Mouse (Mus musculus) limb, embryonic 13.5 days (tissue): Measurements from ENCODE around the gene Bbs1. TPM values are rescaled to one million over a fixed set of nuclear protein-coding genes. Genes with fewer than 3 reads are reported as not detected.
"Not testable (repeated sequence)": the region's sequence is repeated elsewhere in the genome, so short reads cannot be mapped to it uniquely, and the experiment has no call there.

Experiments
- ATAC-seq: fragments of 200-750 bp; cut with Nextera tagmentation; 2 replicates; pipeline ENCODE4 v1.8.0; 2017; ENCODE audit warnings: low read depth, moderate number of reproducible peaks, moderate TSS enrichment; ENCODE audit not compliant: low FRiP score
- H3K27ac ChIP-seq: fragments of 300-500 bp; sonication (generic); 2 replicates; pipeline ENCODE4 v1.5.1; 2015; ENCODE audit warnings: inconsistent platforms, mild to moderate bottlenecking, moderate library complexity
- H3K27me3 ChIP-seq: fragments of 300-500 bp; sonication (generic); 2 replicates; pipeline ENCODE4 v1.6.1; 2015; ENCODE audit warnings: mild to moderate bottlenecking, inconsistent platforms
- H3K36me3 ChIP-seq: fragments of 300-500 bp; sonication (generic); 2 replicates; pipeline ENCODE4 v1.6.1; 2015; ENCODE audit warnings: inconsistent platforms, mild to moderate bottlenecking, moderate library complexity
- H3K4me1 ChIP-seq: fragments of 300-500 bp; sonication (generic); 2 replicates; pipeline ENCODE4 v1.6.1; 2015; ENCODE audit warnings: inconsistent platforms
- H3K4me2 ChIP-seq: fragments of 300-500 bp; sonication (generic); replicated peaks from 2 replicates; pipeline ENCODE4 v1.6.1; 2015; ENCODE audit warnings: inconsistent platforms, mild to moderate bottlenecking, moderate library complexity
- H3K4me3 ChIP-seq: fragments of 300-500 bp; sonication (generic); 2 replicates; pipeline ENCODE4 v1.5.1; 2015; ENCODE audit warnings: moderate library complexity, mild to moderate bottlenecking, inconsistent platforms
- H3K9ac ChIP-seq: fragments of 300-500 bp; sonication (generic); 2 replicates; pipeline ENCODE4 v1.6.1; 2015; ENCODE audit warnings: mild to moderate bottlenecking, inconsistent platforms
- H3K9me3 ChIP-seq: fragments of 300-500 bp; sonication (generic); 2 replicates; pipeline ENCODE4 v1.6.1; 2016; ENCODE audit warnings: inconsistent platforms
- WGBS: fragments of 180-500 bp; shearing (Covaris S2); methylation state at CpG from one replicate; pipeline ENCODE4 v1.1.7; 2015; 5-methylcytosine and 5-hydroxymethylcytosine counted together
- polyA plus RNA-seq: library from polyadenylated mRNA; unstranded; fragments of >200 nt; fragmentation: Nextera tagmentation; extraction: Ambion mirVana; gene quantifications from 2 replicates; pipeline ENCODE4 v1.2.1, GENCODE M21; 2015

Gene Bbs1
- polyA plus RNA-seq: 3.5 and 5.1 TPM in 2 replicates

DNA sequence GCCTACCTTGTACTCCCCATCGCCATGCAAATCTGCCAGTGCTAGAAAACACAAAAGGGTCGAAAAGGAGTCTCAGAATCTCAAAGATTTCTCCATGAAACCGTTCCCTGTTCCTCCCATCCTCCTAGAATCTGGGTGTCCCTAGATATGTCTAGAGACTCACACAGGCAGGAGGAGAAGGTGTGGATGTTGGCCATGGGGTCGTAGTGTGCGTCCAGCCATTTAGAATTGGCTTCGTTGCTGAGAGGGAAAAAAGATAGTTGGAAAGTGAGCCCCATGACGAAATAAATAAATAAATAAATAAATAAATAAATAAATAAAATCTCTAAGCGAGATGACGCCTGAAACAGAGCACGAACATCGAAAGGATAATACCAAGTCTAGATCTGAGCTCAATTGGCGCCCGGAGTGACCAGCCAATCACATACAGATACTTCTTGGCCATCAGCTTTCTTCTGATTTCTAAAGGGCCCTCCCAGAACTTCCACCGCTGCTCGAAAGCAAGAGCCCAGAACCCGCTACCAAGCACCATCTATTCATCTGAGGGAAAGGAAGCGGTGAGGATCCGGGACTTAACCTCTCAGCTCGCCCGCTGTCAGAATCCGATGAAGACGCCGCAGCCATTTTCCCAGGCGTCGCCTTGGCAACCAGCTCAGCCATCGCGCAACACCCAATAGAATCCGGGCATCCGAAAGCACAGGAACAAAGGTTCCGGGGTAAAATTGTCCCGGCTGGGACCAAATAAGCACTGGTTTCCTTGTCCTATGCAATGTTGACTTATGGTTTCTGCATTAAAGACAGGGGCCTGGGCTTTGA lies at the start of gene Bbs1:
Bbs1 (minus strand) TSS at position 650 of the 816 bp plus-strand sequence.
- Histone ChIP-seq H3K36me3 (peaks cover 56% of the 10 kb centered on the region), H3K9me3 (no peaks in the 10 kb centered on the region), H3K4me2 (peak within 1 kb of the TSS; percentile 74), H3K27ac (no peak within 1 kb of the TSS), H3K9ac (peak within 1 kb of the TSS; percentile 65), H3K4me3 (peak within 1 kb of the TSS; percentile 63), H3K4me1 (peaks cover 6% of the 10 kb centered on the region), H3K27me3 (no peaks in the 10 kb centered on the region)
- WGBS: 8% methylated on average over 31 of the region's 31 CpGs
- peak; percentile 69; the same call in 1 of the 2 replicates for ATAC-seq

DNA sequence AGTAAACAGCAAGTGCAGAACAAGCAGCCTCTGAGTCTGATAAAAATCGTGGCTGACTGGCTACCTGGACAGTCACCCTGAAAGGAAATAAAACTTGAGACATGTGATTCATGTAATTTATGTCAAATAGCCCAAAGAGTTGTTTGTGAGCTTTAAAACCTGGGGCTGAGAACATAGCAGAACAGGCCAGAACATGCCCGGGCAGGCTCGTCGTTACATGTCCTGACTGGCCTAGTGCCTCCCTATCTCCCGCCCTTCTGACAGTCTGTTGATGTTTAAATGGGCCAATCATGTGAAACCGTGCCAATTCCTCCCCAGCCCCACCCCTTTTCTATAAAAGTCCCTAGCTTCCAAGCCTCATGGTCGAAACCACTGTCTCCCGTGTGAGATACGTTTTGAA lies 42.2 kb upstream of the Bbs1 start:
- not testable (repeated sequence) for ATAC-seq, H3K9me3 ChIP-seq, H3K36me3 ChIP-seq, H3K4me3 ChIP-seq, H3K9ac ChIP-seq, H3K4me1 ChIP-seq, H3K27ac ChIP-seq, H3K4me2 ChIP-seq, H3K27me3 ChIP-seq
- WGBS: 83% methylated on average over 9 of the region's 9 CpGs

DNA sequence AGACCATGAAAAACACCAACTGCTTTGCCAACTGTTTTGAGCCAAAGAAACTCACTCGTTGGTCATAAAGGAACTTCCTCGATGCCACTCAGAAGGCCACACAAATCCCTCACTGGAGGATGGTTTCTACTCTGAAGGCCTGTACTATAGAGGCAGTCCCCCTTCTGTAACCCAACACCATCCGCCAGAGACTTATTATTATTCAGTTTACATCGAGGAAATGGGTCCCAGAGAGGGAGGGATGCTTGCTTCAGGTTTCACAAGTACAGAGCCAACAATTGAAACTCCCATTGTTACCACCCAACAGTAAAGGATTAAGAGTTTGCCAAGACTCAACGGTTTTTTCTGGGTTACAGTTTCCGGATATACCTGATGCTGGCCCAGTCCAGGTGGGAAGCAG lies 39.1 kb upstream of the Bbs1 start:
- Histone ChIP-seq H3K9ac (no peak overlapping the region), H3K9me3 (no peaks in the 10 kb centered on the region), H3K4me1 (peaks cover 7% of the 10 kb centered on the region), H3K4me2 (no peak overlapping the region), H3K27me3 (0 out of 2 replicates have a peak, but pooled peaks cover 12% of the 10 kb centered on the region), H3K36me3 (no peaks in the 10 kb centered on the region), H3K4me3 (no peak overlapping the region), H3K27ac (no peak overlapping the region)
- no peak for ATAC-seq
- WGBS: 34% methylated on average over 6 of the region's 6 CpGs

DNA sequence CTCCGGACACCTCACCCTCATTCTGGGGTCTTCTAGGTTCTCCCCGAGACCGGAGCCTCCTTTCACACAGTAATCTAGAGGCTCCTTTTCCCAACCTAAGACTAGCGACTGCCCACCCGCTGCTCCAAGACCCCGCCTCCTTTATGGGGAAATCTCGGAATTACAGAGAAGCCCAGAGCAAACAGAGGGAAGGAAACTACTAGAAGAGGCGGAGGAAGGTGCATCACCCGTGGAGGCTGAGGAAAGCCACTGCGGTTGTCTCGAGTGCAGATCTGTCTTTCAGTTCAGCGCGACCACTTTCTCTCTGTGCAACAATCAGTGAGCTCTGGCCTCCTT lies 36.8 kb upstream of the Bbs1 start:
- Histone ChIP-seq H3K27ac (no peak overlapping the region), H3K9me3 (no peaks in the 10 kb centered on the region), H3K27me3 (0 out of 2 replicates have a peak, but pooled peaks cover 12% of the 10 kb centered on the region), H3K9ac (peak overlapping the region; percentile 72), H3K4me2 (peak overlapping the region; percentile 91), H3K4me1 (peaks cover 7% of the 10 kb centered on the region), H3K4me3 (peak overlapping the region; percentile 73), H3K36me3 (no peaks in the 10 kb centered on the region)
- peak; percentile 68 for ATAC-seq
- 7% methylated on average over 13 of the region's 13 CpGs for WGBS

DNA sequence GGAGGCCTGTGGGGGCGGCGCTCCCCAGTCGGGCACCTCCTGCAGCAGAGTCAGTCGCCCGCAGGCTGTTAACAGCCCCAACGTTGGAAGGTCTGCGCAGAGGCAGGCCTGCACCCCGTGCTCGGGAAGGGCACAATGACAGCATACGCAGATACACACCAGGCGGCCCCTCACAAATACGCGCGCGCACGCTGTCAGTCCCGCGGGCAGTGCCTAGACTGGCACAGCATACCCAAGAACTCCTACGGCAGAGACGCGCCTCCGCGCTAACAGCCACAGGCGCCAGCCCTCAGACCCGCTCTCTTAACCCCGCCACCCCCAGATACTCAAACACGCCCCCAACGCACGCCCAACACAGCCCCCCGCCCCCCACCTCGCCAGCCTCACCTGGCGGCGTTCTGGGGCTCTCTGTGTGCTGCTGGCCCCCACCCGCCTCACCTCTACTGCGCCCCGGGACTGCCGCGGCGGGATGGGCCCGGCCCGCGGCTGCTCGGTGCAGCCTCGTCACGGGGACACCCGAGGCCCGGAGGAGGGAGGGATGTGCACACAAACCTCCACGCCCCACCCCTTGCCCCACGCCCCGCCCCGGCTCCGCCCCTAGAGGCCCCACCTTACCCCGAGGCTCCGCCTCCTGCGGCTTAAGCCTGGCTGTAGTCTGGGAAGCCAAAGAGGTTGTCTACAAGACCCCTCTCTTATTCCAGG lies 36.3 kb upstream of the Bbs1 start, which contains the start of gene Peli3:
Peli3 (minus strand) TSS at position 577 of the 702 bp plus-strand sequence.
- 0 out of 2 replicates have a peak, but pooled peaks cover 12% of the 10 kb centered on the region for H3K27me3 ChIP-seq
- under 1% methylated on average over 50 of the region's 55 CpGs for whole genome bisulfite sequencing
- peak within 1 kb of the TSS; percentile 91 for H3K4me2 ChIP-seq
- no peaks in the 10 kb centered on the region for H3K36me3 ChIP-seq
- peak within 1 kb of the TSS; percentile 73 for H3K4me3 ChIP-seq
- peak within 1 kb of the TSS; percentile 72 for H3K9ac ChIP-seq
- peaks cover 7% of the 10 kb centered on the region for H3K4me1 ChIP-seq
- no peak within 1 kb of the TSS for H3K27ac ChIP-seq
- H3K9me3 ChIP-seq: no peaks in the 10 kb centered on the region
- peak; percentile 95 for ATAC-seq

DNA sequence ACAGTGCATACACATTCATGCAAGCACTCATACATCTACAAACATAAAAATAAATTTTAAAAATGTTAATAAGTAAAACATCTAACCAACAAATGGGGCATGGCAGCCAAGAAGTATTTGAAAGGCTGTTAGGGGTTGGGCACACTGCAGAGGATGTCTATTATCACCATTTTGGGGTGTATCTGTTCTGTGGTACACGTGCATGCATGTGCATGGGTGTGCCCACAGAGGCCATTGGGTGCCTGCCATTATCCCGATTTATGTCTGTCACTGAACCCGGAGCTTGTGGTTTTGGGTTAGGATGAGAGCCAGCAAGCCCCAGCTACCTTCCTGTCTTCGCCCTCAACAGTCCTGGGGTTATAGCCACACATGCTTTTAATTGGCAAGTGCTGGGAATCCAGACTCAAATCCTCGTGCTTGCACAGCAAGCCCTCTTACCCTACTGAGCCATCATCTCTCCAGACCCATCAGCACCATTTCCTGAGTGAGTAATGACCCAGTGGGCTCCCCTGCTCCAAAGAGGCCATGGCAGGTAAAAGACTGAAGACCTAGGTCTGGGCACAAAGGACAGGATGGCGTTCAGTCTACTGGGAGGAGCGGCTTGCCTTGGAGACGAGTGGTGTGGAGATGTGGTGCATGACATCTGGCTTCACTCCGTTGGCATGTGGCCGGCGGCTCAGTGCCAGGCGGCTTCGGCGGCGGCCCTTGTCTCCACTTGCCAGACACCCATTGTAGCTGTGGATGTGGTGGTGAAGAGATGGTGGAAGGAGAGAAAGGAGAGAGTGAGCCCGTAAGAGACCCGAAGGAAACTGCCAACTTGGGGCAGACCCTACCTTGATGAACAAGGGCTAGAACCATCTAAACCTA lies 31.2 kb upstream of the Bbs1 start:
- Histone ChIP-seq H3K9me3 (no peaks in the 10 kb centered on the region), H3K27me3 (0 out of 2 replicates have a peak, but pooled peaks cover 12% of the 10 kb centered on the region), H3K27ac (no peak overlapping the region), H3K4me3 (no peak overlapping the region), H3K9ac (no peak overlapping the region), H3K4me1 (peaks cover 7% of the 10 kb centered on the region), H3K4me2 (no peak overlapping the region), H3K36me3 (peaks cover 8% of the 10 kb centered on the region; the same call in 1 of the 2 replicates)
- 76% methylated on average over 17 of the region's 17 CpGs for WGBS
- no peak for ATAC-seq

DNA sequence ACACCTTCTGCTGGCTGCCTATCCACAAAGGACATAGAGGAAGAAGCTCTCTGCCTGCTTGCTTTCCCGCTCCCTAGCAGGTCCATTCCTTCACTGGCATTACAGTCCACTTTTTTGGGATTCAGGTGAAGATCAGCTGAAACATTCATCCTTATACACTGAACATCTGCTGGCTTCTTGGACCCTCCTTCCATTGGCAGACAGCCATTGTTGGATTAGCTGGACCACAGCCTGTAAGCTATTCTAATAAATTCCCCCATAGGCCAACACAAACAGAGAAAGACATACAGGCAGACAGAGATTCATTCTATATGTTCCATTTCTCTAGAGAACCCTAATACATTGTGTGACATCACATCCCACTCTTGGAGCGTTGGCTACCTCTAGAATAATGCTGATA lies 30.5 kb upstream of the Bbs1 start:
- no peak for ATAC-seq

DNA sequence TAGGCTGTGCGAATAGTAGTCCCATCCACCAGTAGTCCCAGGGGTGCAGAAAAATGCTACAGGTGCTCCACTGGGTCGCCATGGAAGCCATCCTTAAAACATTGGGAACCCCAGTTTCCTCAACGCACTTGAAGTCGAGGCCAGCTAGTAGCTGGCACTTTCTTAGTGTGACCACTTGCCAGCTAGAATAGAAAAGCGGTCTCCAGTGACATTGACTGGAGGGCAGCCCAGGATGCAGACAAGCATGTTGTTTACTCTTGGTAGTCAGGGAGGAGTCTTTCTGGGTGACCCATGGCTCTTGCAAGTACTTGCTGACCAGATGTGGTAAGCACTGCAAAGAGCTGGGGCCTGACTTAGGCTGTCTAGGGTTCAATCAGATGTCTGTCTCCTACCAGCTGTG lies 22.4 kb upstream of the Bbs1 start:
- H3K27ac ChIP-seq: peak overlapping the region; percentile 79

More for the DNA sequence above, 30.5 kb upstream of the Bbs1 start:
- Histone ChIP-seq H3K27ac (no peak overlapping the region), H3K9me3 (no peaks in the 10 kb centered on the region), H3K9ac (no peak overlapping the region), H3K4me3 (no peak overlapping the region), H3K4me2 (no peak overlapping the region), H3K27me3 (0 out of 2 replicates have a peak, but pooled peaks cover 7% of the 10 kb centered on the region), H3K36me3 (peaks cover 14% of the 10 kb centered on the region; the same call in 1 of the 2 replicates), H3K4me1 (peaks cover under 1% of the 10 kb centered on the region; the same call in 1 of the 2 replicates)
- WGBS: 80% methylated on average over 2 of the region's 2 CpGs

DNA sequence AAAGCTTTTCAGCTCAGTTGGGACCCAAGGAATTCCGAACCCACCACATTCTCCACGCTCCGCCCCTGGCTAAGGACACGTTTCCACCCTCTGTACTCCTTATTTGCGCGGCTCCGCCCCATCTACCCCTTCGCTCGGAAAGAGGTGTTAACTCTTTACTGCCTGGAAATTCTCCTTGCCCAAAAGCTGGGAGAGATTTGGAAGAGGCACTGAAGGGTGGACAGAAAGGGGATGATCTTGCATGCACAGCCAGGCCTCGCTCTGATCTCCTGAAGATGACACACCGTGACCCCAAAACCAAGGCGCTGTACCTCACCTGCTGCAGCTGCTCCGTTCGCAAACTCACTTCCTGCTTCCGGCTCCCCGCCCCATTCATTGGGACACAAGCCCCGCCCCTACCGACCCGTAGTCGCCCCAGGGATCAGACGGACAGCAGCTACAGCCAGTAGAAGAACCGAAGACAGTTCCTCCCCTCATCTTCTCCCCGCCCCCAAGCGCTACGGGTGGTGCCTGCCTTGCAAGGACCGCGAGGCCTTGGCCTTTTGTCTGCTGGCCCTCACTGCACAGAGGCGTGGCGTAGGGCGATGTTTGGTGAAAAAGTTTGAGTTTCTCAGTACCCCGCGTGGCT lies 21.6 kb upstream of the Bbs1 start, which contains the start of gene Dpp3:
Dpp3 (minus strand) TSS at position 384 of the 628 bp plus-strand sequence.
- peaks cover 19% of the 10 kb centered on the region for H3K4me1 ChIP-seq
- H3K36me3 ChIP-seq: peaks cover 41% of the 10 kb centered on the region
- H3K27me3 ChIP-seq: no peaks in the 10 kb centered on the region
- H3K9ac ChIP-seq: peak within 1 kb of the TSS; percentile 74
- whole genome bisulfite sequencing: 0% methylated on average over 32 of the region's 32 CpGs
- H3K27ac ChIP-seq: peak within 1 kb of the TSS; percentile 79
- H3K9me3 ChIP-seq: no peaks in the 10 kb centered on the region
- peak within 1 kb of the TSS; percentile 67 for H3K4me2 ChIP-seq
- peak; percentile 99 for ATAC-seq
- peak within 1 kb of the TSS; percentile 67 for H3K4me3 ChIP-seq

More for the DNA sequence above, 22.4 kb upstream of the Bbs1 start:
- peak overlapping the region; percentile 74 for H3K9ac ChIP-seq
- no peak for ATAC-seq
- no peaks in the 10 kb centered on the region for H3K27me3 ChIP-seq
- no peaks in the 10 kb centered on the region for H3K9me3 ChIP-seq
- H3K4me1 ChIP-seq: peaks cover 19% of the 10 kb centered on the region
- peaks cover 37% of the 10 kb centered on the region for H3K36me3 ChIP-seq
- H3K4me3 ChIP-seq: peak overlapping the region; percentile 67
- peak overlapping the region; percentile 67 for H3K4me2 ChIP-seq
- WGBS: 65% methylated on average over 5 of the region's 5 CpGs

DNA sequence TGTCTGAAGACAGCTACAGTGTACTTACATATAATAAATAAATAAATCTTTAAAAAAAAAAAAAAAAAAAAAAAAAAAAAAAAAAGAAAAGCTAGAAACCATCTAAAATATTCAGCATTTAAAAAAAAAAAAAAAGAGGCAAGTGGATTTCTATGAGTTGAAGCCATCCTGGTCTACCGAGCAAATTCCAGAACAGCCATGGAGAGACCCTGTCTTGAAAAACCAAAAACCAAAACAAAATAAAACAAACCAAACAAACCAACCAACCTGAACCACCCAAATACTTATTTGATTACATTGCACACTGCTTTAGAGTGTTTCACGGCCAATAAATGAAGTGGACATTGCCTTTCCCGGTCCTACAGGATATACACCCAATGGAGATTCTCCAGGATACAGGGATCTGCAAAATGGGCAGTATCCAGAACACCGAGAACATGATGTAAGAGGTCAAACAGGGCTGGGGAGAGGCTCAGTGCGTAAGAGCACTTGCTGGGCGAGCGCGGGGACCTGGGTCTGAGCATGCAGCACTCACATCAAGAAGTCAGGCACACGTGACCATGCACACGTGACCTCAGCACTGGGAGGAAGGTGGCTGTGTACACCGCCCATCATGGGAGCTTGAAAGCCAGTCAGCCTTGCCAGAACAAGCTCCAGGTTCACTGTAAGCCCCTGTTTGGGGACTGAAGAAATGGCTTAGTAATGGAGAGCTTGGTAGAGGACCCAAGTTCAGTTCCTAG lies 18.9 kb upstream of the Bbs1 start:
- H3K4me2 ChIP-seq: no peak overlapping the region
- peaks cover 61% of the 10 kb centered on the region for H3K36me3 ChIP-seq
- H3K9ac ChIP-seq: no peak overlapping the region
- H3K27me3 ChIP-seq: no peaks in the 10 kb centered on the region
- no peaks in the 10 kb centered on the region for H3K9me3 ChIP-seq
- H3K4me1 ChIP-seq: peaks cover 19% of the 10 kb centered on the region
- ATAC-seq: no peak
- H3K4me3 ChIP-seq: no peak overlapping the region
- no peak overlapping the region for H3K27ac ChIP-seq
- 95% methylated on average over 11 of the region's 11 CpGs for WGBS
